Mouse (Mus musculus) intestine, embryonic 14.5 days (tissue): ENCODE data around the gene Axin1. TPM values are rescaled to one million over a fixed set of nuclear protein-coding genes. Genes with fewer than 3 reads are reported as not detected.
A peak's percentile ranks its signal among the peaks of the same experiment; 100 is the strongest.
"Not testable (repeated sequence)": the region's sequence is repeated elsewhere in the genome, so short reads cannot be mapped to it uniquely, and the experiment has no call there.

Experiments
- ATAC-seq: fragments of 200-750 bp; cut with Nextera tagmentation; replicated peaks from 2 replicates; pipeline ENCODE4 v1.8.0; 2017; ENCODE audit warnings: low read depth, moderate number of reproducible peaks, moderate TSS enrichment, moderate library complexity; ENCODE audit not compliant: low FRiP score, low TSS enrichment
- DNase-seq: peaks from one replicate; pipeline ENCODE4 v3.0.0-alpha.2; 2018; ENCODE audit warnings: low spot score
- H3K27ac ChIP-seq: fragments of 300-500 bp; sonication (generic); 2 replicates; pipeline ENCODE4 v1.5.1; 2014; ENCODE audit warnings: low read depth, mild to moderate bottlenecking, control low read depth
- H3K27me3 ChIP-seq: fragments of 300-500 bp; sonication (generic); replicated peaks from 2 replicates; pipeline ENCODE4 v1.6.1; 2014; ENCODE audit warnings: low read length, control low read depth; ENCODE audit not compliant: control insufficient read depth, insufficient read depth
- H3K36me3 ChIP-seq: fragments of 300-500 bp; sonication (generic); 2 replicates; pipeline ENCODE4 v1.6.1; 2014; ENCODE audit warnings: low read length, control low read depth; ENCODE audit not compliant: control insufficient read depth, insufficient read depth
- H3K4me1 ChIP-seq: fragments of 300-500 bp; sonication (generic); replicated peaks from 2 replicates; pipeline ENCODE4 v1.6.1; 2014; ENCODE audit warnings: low read length, control low read depth, mixed read lengths; ENCODE audit not compliant: control insufficient read depth, insufficient read depth
- H3K4me2 ChIP-seq: fragments of 300-500 bp; sonication (generic); 2 replicates; pipeline ENCODE4 v1.6.1; 2014; ENCODE audit warnings: low read length
- H3K4me3 ChIP-seq: fragments of 300-500 bp; sonication (generic); 2 replicates; pipeline ENCODE4 v1.5.1; 2014; ENCODE audit warnings: low read depth, low read length, control low read depth, mixed read lengths
- H3K9ac ChIP-seq: fragments of 300-500 bp; sonication (generic); 2 replicates; pipeline ENCODE4 v1.6.1; 2014; ENCODE audit warnings: mild to moderate bottlenecking, low read length
- H3K9me3 ChIP-seq: fragments of 300-500 bp; sonication (generic); 2 replicates; pipeline ENCODE4 v1.6.1; 2016; ENCODE audit warnings: low read length, control low read depth; ENCODE audit not compliant: control insufficient read depth
- WGBS: fragments of 180-500 bp; shearing (Covaris S2); extraction: QIAGEN DNeasy Blood & Tissue Kit; methylation state at CpG from one replicate; pipeline ENCODE4 v1.1.7; 2014; 5-methylcytosine and 5-hydroxymethylcytosine counted together
- polyA plus RNA-seq: library from polyadenylated mRNA; unstranded; fragments of >200 nt; fragmentation: Nextera tagmentation; extraction: Ambion mirVana; gene quantifications from 2 replicates; pipeline ENCODE4 v1.2.1, GENCODE M21; 2014

Axin1 gene
- polyA plus RNA-seq, 1 experiment from 2014 or later, result 11.5 TPM

DNA sequence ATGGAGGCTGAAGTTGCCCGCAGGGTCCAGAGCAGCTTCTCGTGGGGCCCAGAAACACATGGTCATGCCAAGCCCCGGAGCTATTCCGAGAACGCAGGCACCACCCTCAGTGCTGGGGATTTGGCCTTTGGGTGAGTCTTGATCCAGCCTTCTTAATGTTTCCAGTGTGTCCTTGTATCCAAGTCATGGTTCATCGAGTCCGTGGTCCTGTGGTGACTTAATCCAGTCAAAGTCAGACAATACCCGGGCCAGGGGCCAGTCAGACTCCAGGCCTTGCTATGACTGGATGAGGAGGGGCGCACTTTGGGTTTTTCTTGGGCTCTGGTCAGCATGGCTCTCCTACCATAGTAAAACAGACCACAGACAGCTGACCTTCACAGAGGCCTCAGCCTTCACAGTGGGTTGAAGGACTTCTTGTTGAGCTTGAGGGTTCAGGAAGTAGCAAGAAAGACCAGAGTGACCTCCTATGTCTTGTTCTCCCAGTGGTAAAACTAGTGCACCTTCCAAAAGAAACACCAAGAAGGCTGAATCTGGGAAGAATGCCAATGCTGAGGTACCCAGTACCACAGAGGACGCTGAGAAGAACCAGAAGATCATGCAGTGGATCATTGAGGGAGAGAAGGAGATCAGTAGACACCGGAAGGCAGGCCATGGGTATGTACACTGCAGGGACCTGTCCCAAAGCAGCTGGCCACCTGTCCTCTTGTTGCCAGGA is 49.8 kb downstream of the Axin1 start:
- Histone ChIP-seq H3K4me1 (no peaks in the 10 kb centered on the region), H3K27ac (no peak overlapping the region), H3K9me3 (no peaks in the 10 kb centered on the region), H3K27me3 (no peaks in the 10 kb centered on the region), H3K4me2 (no peak overlapping the region), H3K9ac (no peak overlapping the region), H3K4me3 (no peak overlapping the region), H3K36me3 (peaks cover 95% of the 10 kb centered on the region)
- WGBS, result 95% methylated on average over 11 of the region's 11 CpGs
- no peak for DNase-seq
- no peak for ATAC-seq

DNA sequence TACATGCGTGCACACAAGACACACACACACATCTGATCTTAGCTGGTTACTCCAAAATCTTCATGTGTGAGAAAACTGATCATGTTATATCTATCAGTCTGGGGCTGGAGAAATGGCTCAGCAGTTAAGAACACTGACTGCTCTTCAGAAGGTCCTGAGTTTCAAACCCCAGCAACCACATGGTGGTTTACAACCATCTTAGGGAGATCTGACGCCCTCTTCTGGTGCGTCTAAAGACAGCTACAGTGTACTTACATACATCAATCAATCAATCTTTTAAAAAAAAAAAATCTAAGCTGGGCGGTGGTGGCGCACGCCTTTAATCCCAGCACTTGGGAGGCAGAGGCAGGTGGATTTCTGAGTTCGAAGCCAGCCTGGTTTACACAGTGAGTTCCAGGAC is 53.0 kb downstream of the Axin1 start:
- H3K9me3 ChIP-seq, DNase-seq, H3K4me2 ChIP-seq, H3K4me3 ChIP-seq, H3K9ac ChIP-seq, H3K27ac ChIP-seq, H3K27me3 ChIP-seq, ATAC-seq, H3K4me1 ChIP-seq: not testable (repeated sequence)
- H3K36me3 ChIP-seq, result peaks cover 97% of the 10 kb centered on the region
- WGBS, result 93% methylated on average over 7 of the region's 7 CpGs

DNA sequence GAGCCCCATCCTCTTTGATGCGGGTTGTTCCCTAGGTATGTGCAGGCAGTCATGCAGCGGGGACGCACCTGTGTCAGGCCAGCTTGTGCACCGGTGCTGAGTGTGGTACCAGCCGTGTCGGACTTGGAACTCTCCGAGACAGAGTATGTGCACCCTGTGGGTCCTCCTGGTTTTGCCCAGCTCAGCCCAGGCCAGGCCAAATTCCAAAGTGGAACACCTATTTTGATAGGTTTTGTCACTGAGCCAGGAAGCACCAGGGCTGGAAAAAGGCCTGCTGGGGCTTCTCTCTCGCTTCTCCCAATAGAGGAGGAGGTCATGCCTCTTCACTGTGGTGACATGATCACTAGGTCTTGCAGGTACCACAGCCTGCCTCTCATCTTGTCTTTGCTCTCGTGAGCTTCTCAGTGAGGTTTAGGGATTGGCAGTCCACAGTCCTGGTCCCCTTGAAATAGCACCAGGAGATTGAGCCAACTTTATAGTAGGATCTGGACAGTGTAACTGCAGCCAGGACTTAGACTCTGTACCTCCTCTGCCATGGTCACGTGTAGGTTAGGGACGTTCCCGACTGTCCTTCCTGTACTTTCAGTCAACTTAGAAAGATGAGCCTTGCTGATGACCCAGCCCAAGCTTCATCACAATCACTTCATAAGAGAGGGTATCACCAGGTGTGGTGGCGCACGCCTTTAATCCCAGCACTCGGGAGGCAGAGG is 54.1 kb downstream of the Axin1 start:
- no peak overlapping the region for H3K4me2 ChIP-seq
- no peaks in the 10 kb centered on the region for H3K9me3 ChIP-seq
- H3K9ac ChIP-seq, result no peak overlapping the region
- no peak for ATAC-seq
- H3K36me3 ChIP-seq, result peaks cover 97% of the 10 kb centered on the region
- DNase-seq, result no peak
- WGBS, result 95% methylated on average over 15 of the region's 15 CpGs
- H3K27ac ChIP-seq, result no peak overlapping the region
- H3K4me1 ChIP-seq, result no peaks in the 10 kb centered on the region
- H3K27me3 ChIP-seq, result no peaks in the 10 kb centered on the region
- no peak overlapping the region for H3K4me3 ChIP-seq

DNA sequence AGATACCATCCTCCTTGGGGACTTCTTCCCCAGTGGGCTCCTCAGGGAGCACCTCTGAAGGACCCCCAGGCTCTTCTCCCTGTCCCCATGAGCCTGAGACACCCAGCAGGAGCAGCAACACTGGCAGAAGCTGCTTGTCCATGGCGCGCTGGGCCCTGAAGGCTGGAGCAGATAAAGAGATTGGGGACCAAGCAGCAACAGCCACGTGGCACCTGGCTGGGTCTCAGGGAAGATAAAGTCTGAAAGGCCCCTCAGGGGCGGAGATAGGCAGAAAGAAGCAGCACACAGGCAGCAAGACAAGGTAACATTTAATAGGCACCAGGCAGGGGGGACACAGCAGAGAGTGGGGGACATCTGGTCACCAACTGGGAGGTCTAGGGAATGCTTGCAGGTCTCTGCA is 60.4 kb downstream of the Axin1 start, which contains the start of gene Pdia2:
Gene Pdia2, minus strand, starts transcription at position 196 of the 400 bp plus-strand sequence.
- Histone ChIP-seq H3K4me3 (no peak within 1 kb of the TSS), H3K36me3 (peaks cover 42% of the 10 kb centered on the region), H3K27me3 (peaks cover 46% of the 10 kb centered on the region), H3K4me2 (no peak within 1 kb of the TSS), H3K9ac (no peak within 1 kb of the TSS), H3K4me1 (no peaks in the 10 kb centered on the region; the same call in 1 of the 2 replicates), H3K27ac (no peak within 1 kb of the TSS), H3K9me3 (no peaks in the 10 kb centered on the region)
- no peak for DNase-seq
- ATAC-seq, result no peak
- 79% methylated on average over 4 of the region's 4 CpGs for WGBS

DNA sequence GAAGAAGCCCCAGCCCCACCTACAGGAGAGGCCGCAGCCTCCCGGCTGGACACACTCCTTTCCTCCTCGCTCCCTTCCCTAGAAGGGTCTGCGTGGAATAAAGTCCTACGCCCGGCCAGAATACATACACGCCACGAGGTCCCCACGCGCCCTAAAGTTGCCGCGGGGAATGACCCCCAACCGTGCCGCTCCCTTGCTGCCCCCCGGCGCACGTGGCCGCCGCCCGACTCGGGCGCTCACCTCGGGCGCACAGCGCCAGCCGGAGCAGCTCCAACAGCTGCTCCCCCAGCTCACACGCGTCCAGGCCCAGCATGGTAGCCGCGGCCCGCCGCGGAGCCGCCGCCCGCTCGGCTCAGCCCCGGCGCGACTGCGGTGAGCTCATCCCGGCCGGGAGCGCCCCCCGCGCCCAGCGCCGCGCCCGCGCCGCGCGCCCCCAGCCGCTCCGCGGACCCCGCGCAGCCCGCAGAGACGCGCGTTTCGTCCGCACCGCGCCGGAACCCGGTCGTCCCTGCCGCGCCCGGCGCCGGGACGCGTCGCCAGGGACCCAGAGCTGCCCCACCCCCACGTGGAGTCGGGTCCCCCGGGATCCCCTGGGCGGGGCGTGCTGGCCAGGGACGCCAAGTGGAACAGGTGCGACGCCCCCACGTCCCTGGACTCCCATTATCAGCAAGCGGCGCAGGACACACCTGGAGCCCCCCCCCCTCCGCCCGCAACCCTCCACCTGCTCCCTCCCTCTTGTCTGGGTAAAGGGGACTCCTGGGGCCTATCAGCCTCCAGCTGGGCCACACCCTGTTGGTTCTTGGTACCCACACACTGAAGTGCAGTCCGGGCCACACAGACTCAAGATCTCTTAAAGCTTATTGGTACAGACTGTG is 62.6 kb downstream of the Axin1 start:
- peak overlapping the region; percentile 94 for H3K4me2 ChIP-seq
- H3K27me3 ChIP-seq, result peaks cover 53% of the 10 kb centered on the region
- H3K4me1 ChIP-seq, result no peaks in the 10 kb centered on the region; the same call in 1 of the 2 replicates
- peaks cover 22% of the 10 kb centered on the region for H3K36me3 ChIP-seq
- H3K9me3 ChIP-seq, result no peaks in the 10 kb centered on the region
- no peak overlapping the region for H3K27ac ChIP-seq
- under 1% methylated on average over 89 of the region's 92 CpGs for WGBS
- DNase-seq (peak; percentile 70), ATAC-seq (peak; percentile 49; the same call in 1 of the 2 replicates)
- H3K4me3 ChIP-seq, result peak overlapping the region; percentile 53
- peak overlapping the region; percentile 61 for H3K9ac ChIP-seq

DNA sequence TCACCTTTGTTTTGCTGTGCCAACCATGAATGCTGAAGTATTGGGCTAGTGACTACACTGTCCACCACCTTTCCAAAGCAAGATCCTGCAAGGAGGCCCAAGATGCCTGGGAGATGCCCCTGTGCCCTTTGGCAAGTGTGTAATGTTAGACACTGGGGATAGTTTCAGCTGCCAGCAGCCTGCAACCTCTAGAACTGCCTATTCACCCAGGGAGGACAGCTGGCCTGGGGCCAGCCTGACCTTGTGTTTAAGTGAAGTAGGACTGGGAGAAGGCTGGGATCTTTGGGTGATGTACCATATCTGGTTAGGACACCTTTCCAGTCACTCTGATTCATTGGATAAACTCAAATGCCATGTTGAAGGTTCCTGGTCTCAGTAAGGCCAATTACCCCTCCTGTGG is 63.5 kb downstream of the Axin1 start:
- H3K27ac ChIP-seq, result no peak overlapping the region
- no peak overlapping the region for H3K4me3 ChIP-seq
- ATAC-seq (no peak), DNase-seq (peak; percentile 59)
- no peaks in the 10 kb centered on the region for H3K9me3 ChIP-seq
- peaks cover 13% of the 10 kb centered on the region for H3K36me3 ChIP-seq
- no peaks in the 10 kb centered on the region; the same call in 1 of the 2 replicates for H3K4me1 ChIP-seq
- H3K9ac ChIP-seq, result no peak overlapping the region
- no peak overlapping the region for H3K4me2 ChIP-seq
- peaks cover 53% of the 10 kb centered on the region for H3K27me3 ChIP-seq

DNA sequence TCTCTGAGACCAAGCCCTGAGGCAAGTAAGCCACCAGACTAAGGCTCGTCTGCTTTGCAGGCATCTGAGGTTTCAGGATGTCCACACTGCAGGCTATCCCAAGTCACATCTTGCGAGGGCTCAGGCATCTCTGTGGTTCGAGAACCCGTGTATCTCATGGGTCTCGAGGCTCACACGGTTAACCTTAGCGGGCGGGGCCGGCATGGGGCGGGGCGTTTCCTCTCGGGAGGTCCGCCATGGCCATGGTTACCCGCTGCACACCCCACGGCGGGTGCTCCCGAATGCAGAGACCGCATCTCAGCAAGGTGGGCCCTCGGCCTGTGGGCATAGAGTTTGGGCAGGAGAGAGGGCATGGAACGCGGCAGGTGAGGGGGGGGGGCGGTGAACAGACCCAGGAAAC is 64.2 kb downstream of the Axin1 start, which contains the start of gene Rgs11:
Gene Rgs11, plus strand, starts transcription at position 215 of the 400 bp plus-strand sequence.
- Histone ChIP-seq H3K36me3 (peaks cover 5% of the 10 kb centered on the region), H3K4me2 (peak within 1 kb of the TSS; percentile 96), H3K9ac (peak within 1 kb of the TSS; percentile 32; the same call in 1 of the 2 replicates), H3K27ac (no peak within 1 kb of the TSS), H3K9me3 (no peaks in the 10 kb centered on the region), H3K4me1 (no peaks in the 10 kb centered on the region; the same call in 1 of the 2 replicates), H3K4me3 (peak within 1 kb of the TSS; percentile 49), H3K27me3 (peaks cover 53% of the 10 kb centered on the region)
- peak; percentile 74 for DNase-seq
- 2% methylated on average over 22 of the region's 22 CpGs for WGBS
- ATAC-seq, result peak; percentile 12; the same call in 1 of the 2 replicates

DNA sequence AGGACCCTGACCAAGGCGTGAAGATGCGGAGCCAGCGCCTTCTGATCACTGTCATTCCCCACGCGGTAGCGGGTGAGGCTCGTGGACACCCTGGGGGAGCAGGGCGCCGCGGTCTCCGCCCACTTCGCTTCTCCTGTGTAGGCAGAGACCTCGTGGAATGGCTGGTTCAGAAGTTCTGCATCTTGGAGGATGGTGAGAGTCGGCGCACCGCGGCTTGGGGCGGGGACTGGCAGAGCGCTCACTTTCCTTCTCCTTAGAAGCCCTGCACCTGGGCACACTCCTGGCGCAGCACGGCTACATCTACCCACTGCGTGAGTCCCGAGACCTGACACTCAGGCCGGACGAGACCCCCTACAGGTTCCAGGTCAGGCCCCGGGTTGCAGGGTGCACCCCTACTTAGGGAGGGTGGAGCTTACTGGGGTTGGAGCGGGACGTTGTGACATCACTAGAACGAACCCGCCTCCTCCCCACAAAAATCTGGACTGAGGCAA is 64.9 kb downstream of the Axin1 start:
- ATAC-seq, result 0 out of 2 replicates have a peak, but pooled peaks have one; percentile 12
- H3K9ac ChIP-seq, result peak overlapping the region; percentile 32; the same call in 1 of the 2 replicates
- DNase-seq, result peak; percentile 62
- H3K27me3 ChIP-seq, result peaks cover 53% of the 10 kb centered on the region
- H3K9me3 ChIP-seq, result no peaks in the 10 kb centered on the region
- no peaks in the 10 kb centered on the region for H3K36me3 ChIP-seq
- WGBS, result 1% methylated on average over 30 of the region's 30 CpGs
- no peak overlapping the region for H3K27ac ChIP-seq
- peak overlapping the region; percentile 49 for H3K4me3 ChIP-seq
- H3K4me1 ChIP-seq, result no peaks in the 10 kb centered on the region; the same call in 1 of the 2 replicates
- H3K4me2 ChIP-seq, result peak overlapping the region; percentile 96
